Mouse (Mus musculus) E14TG2a.4 (cell line): ENCODE measurements around the gene Mfap3.

Source experiments
- CTCF ChIP-seq: conservative IDR thresholded peaks from 2 replicates; pipeline ENCODE4 v1.5.1; 2014; ENCODE audit warnings: low read length
- NANOG ChIP-seq: IDR thresholded peaks from 2 replicates; pipeline ENCODE4 v1.6.1; 2014; ENCODE audit warnings: borderline replicate concordance, low read length, mixed read lengths

- no peak for TF ChIP-seq CTCF
- TF ChIP-seq NANOG = no peak
These were observed 40.4 kb upstream of the Mfap3 start for GRCm38 (mm10) chr11:57478077-57478476.
